Mouse (Mus musculus) lung, embryonic 16.5 days (tissue): ENCODE results near the gene Srsf9. TPM values are rescaled to one million over a fixed set of nuclear protein-coding genes. Genes with fewer than 3 reads are reported as not detected.
"Not testable (repeated sequence)": the region's sequence is repeated elsewhere in the genome, so short reads cannot be mapped to it uniquely, and the experiment has no call there.

ENCODE experiments used
- ATAC-seq: fragments of 200-750 bp; cut with Nextera tagmentation; 2 replicates; pipeline ENCODE4 v1.8.0; 2017; ENCODE audit warnings: low read depth, mild to moderate bottlenecking, moderate library complexity
- H3K27ac ChIP-seq: fragments of 300-500 bp; sonication (generic); 2 replicates; pipeline ENCODE4 v1.5.1; 2014; ENCODE audit warnings: mild to moderate bottlenecking, control low read depth, low read length
- H3K27me3 ChIP-seq: fragments of 300-500 bp; sonication (generic); 2 replicates; pipeline ENCODE4 v1.6.1; 2014; ENCODE audit warnings: low read depth, low read length, mixed read lengths; ENCODE audit not compliant: control insufficient read depth, insufficient read depth
- H3K36me3 ChIP-seq: fragments of 300-500 bp; sonication (generic); 2 replicates; pipeline ENCODE4 v1.6.1; 2014; ENCODE audit warnings: low read length; ENCODE audit not compliant: control insufficient read depth, insufficient read depth
- H3K4me1 ChIP-seq: fragments of 300-500 bp; sonication (generic); replicated peaks from 2 replicates; pipeline ENCODE4 v1.6.1; 2014; ENCODE audit warnings: low read length, mixed read lengths; ENCODE audit not compliant: control insufficient read depth, insufficient read depth
- H3K4me2 ChIP-seq: fragments of 300-500 bp; sonication (generic); 2 replicates; pipeline ENCODE4 v1.6.1; 2014; ENCODE audit warnings: low read depth, low read length, control low read depth
- H3K4me3 ChIP-seq: fragments of 300-500 bp; sonication (generic); 2 replicates; pipeline ENCODE4 v1.5.1; 2014; ENCODE audit warnings: mild to moderate bottlenecking, low read length, control low read depth
- H3K9ac ChIP-seq: fragments of 300-500 bp; sonication (generic); 2 replicates; pipeline ENCODE4 v1.6.1; 2014; ENCODE audit warnings: low read length, control low read depth
- H3K9me3 ChIP-seq: fragments of 300-500 bp; sonication (generic); 2 replicates; pipeline ENCODE4 v1.6.1; 2016; ENCODE audit warnings: low read length; ENCODE audit not compliant: control insufficient read depth
- WGBS: fragments of 180-500 bp; shearing (Covaris S2); extraction: QIAGEN DNeasy Blood & Tissue Kit; methylation state at CpG from one replicate; pipeline ENCODE4 v1.1.7; 2014; 5-methylcytosine and 5-hydroxymethylcytosine counted together
- polyA plus RNA-seq: library from polyadenylated mRNA; unstranded; fragments of >200 nt; fragmentation: Nextera tagmentation; extraction: Ambion mirVana; gene quantifications from 2 replicates; pipeline ENCODE4 v1.2.1, GENCODE M21; 2015

The Srsf9 gene
- polyA plus RNA-seq, 1 experiment from 2014 or later: 223 TPM

DNA sequence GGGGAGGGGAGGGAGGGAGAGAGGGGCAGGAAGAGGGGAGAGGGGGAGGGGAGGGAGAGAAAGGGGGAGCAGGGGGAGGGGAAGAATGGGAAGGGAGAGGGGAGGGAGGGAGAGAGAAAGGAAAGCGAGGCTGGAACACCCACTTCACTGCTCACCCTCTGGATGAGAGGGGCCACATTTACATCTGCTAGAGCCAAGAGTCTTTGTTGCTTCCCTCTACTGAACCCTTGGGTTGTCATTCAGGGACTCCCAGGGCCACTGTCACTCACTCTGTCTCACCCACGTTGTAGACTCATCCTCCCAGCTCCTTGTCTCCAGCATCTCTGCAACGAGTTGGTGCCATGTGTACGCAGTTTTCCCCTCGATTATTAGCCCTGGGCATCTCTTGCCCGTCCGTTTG, 35.2 kb downstream of the Srsf9 start:
- Histone ChIP-seq H3K9me3 (no peaks in the 10 kb centered on the region), H3K27ac (no peak overlapping the region), H3K9ac (no peak overlapping the region), H3K4me1 (no peaks in the 10 kb centered on the region), H3K27me3 (no peaks in the 10 kb centered on the region), H3K36me3 (no peaks in the 10 kb centered on the region), H3K4me3 (no peak overlapping the region), H3K4me2 (no peak overlapping the region)
- WGBS: 36% methylated on average over 7 of the region's 7 CpGs
- no peak for ATAC-seq

- no peaks in the 10 kb centered on the region for H3K9me3 ChIP-seq
- no peak overlapping the region for H3K4me2 ChIP-seq
- no peak for ATAC-seq
- no peak overlapping the region for H3K27ac ChIP-seq
- no peak overlapping the region for H3K9ac ChIP-seq
- no peaks in the 10 kb centered on the region for H3K36me3 ChIP-seq
- WGBS: 14% methylated on average over 19 of the region's 19 CpGs
- no peaks in the 10 kb centered on the region for H3K27me3 ChIP-seq
- no peak overlapping the region for H3K4me3 ChIP-seq
- H3K4me1 ChIP-seq: no peaks in the 10 kb centered on the region
Observed at GRCm38 (mm10) chr5:115362819-115363714, 36.1 kb downstream of the Srsf9 start.

DNA sequence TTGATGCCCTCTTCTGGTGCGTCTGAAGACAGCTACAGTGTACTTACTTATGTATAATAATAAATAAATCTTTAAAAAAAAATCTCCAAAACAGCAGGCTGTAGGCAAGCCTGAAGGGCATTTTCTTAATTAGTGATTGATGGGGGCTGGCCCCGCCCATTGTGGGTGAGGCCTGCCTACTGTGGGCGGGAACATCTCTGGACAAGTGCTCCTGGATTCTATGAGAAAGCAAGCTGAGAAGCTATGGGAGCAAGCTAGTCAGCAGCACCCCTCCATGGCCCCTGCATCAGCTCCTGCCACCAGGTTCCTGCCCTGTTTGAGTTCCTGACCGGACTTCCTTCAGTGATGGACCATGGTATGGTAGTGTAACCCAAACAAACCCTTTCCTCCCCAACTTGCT, 37.8 kb downstream of the Srsf9 start:
- Histone ChIP-seq H3K36me3 (no peaks in the 10 kb centered on the region), H3K4me2 (no peak overlapping the region), H3K4me3 (no peak overlapping the region), H3K27ac (no peak overlapping the region), H3K9me3 (no peaks in the 10 kb centered on the region), H3K27me3 (no peaks in the 10 kb centered on the region), H3K4me1 (no peaks in the 10 kb centered on the region), H3K9ac (no peak overlapping the region)
- no peak for ATAC-seq
- 78% methylated on average over 4 of the region's 4 CpGs for WGBS

DNA sequence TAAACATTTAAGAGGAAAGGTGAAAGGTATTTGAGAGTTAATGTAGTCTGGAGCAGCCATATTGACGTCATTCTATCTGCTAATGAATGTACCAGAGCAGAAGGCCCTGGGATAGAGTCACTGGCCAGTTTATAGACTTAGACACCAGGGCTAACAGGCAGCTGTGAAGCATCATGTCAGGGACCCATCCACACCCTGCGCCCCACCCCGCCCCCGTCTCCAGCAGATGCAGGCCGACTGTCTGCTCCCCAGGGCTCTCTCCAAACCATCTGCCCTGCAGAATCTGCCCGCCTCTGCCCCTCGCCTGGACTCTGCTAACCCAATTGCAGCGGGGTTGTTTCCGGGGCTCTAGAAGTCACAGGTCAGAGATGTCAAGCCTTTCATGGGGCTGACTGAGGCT, 44.8 kb downstream of the Srsf9 start:
- Histone ChIP-seq H3K4me1 (no peaks in the 10 kb centered on the region), H3K27ac (no peak overlapping the region), H3K4me2 (no peak overlapping the region), H3K4me3 (no peak overlapping the region), H3K9ac (no peak overlapping the region), H3K36me3 (no peaks in the 10 kb centered on the region), H3K27me3 (peaks cover 2% of the 10 kb centered on the region; the same call in 1 of the 2 replicates), H3K9me3 (no peaks in the 10 kb centered on the region)
- no peak for ATAC-seq
- 32% methylated on average over 9 of the region's 9 CpGs for WGBS

GRCm38 (mm10) chr5:115373441-115374203, 46.6 kb downstream of the Srsf9 start:
- H3K9me3 ChIP-seq: no peaks in the 10 kb centered on the region
- peak overlapping the region; percentile 33 for H3K4me3 ChIP-seq
- H3K27ac ChIP-seq: no peak overlapping the region
- no peaks in the 10 kb centered on the region for H3K36me3 ChIP-seq
- H3K4me1 ChIP-seq: no peaks in the 10 kb centered on the region
- H3K4me2 ChIP-seq: peak overlapping the region; percentile 53
- ATAC-seq: no peak
- peak overlapping the region; percentile 47; the same call in 1 of the 2 replicates for H3K9ac ChIP-seq
- WGBS: 23% methylated on average over 26 of the region's 26 CpGs
- H3K27me3 ChIP-seq: peaks cover 2% of the 10 kb centered on the region; the same call in 1 of the 2 replicates

DNA sequence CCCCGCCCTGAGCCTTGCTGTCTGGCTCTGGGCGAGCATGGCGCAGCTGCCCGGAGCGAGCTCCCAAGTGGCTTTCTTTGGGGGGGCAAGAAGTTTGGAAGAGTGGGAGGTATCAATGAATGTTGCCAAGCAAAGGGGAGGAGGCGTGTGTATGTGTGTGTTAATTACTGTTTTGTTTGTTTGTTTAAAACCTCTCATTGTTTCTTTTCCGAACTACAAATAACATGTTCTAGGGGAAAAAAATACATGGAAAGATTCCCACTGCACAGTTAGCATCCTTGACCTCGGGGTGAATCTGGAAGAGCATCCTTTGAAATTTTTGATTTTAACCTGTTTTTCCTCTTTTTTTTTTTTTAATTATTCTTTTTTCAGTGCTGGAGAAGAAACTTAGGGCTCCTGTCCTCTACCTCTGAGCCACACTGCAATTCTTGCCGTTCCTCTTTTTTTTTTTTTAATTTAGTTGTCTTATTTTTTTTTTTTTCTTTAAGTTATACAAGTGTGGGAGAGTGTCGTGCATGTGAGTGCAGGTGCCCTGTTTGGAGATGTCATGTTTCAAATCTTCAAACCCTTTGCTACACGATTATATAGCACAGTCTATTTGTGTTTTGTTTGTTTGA, 47.3 kb downstream of the Srsf9 start:
- Histone ChIP-seq H3K4me2 (peak overlapping the region; percentile 53), H3K4me1 (no peaks in the 10 kb centered on the region), H3K36me3 (no peaks in the 10 kb centered on the region), H3K4me3 (peak overlapping the region; percentile 33), H3K27ac (no peak overlapping the region), H3K27me3 (peaks cover 2% of the 10 kb centered on the region; the same call in 1 of the 2 replicates), H3K9ac (peak overlapping the region; percentile 47; the same call in 1 of the 2 replicates), H3K9me3 (no peaks in the 10 kb centered on the region)
- no peak for ATAC-seq
- 20% methylated on average over 11 of the region's 11 CpGs for WGBS

DNA sequence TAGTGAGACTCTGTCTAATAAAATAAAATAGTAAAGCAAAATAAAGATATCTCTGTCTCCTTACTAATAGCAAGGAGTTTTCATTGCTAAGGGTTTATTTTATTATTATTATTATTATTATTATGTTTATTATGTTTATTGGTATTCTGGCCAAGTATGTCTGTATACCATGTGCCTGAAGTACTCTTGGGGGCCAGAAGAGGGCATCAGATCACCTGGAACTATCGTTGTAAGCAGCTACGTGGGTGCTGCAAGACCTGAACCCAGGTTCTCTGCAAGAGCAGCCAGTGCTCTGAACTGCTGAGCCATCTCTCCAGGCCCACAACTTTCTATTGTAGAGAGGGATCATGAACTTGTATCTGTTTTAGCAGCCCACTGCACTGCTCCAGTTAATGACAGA, 48.5 kb downstream of the Srsf9 start:
- no peak overlapping the region for H3K4me3 ChIP-seq
- no peak overlapping the region for H3K27ac ChIP-seq
- no peak overlapping the region for H3K9ac ChIP-seq
- no peaks in the 10 kb centered on the region for H3K9me3 ChIP-seq
- no peaks in the 10 kb centered on the region for H3K4me1 ChIP-seq
- peaks cover 2% of the 10 kb centered on the region; the same call in 1 of the 2 replicates for H3K27me3 ChIP-seq
- no peaks in the 10 kb centered on the region for H3K36me3 ChIP-seq
- WGBS: 70% methylated on average over 2 of the region's 2 CpGs
- ATAC-seq: no peak
- H3K4me2 ChIP-seq: no peak overlapping the region

DNA sequence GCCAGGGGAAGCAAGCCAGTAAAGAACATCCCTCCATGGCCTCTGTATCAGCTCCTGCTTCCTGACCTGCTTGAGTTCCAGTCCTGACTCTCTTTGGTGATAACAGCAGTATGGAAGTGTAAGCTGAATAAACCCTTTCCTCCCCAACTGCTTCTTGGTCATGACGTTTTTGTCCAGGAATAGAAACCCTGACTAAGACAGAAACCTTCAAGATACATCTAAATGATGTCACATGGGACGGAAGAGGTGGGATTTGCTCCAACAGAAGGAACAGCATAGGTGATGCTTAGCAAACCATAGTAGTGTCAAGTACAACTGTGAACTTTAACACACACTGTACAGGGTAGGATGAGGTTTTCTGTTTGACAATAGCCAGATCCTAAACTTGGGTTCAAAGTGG, 51.9 kb downstream of the Srsf9 start:
- not testable (repeated sequence) for H3K4me3 ChIP-seq, ATAC-seq, H3K4me2 ChIP-seq, H3K27me3 ChIP-seq, H3K27ac ChIP-seq, H3K4me1 ChIP-seq, H3K9ac ChIP-seq, H3K36me3 ChIP-seq, H3K9me3 ChIP-seq
- WGBS: 69% methylated on average over 2 of the region's 2 CpGs
